Mouse (Mus musculus) lung, adult 2 months (tissue): ENCODE data around the gene Papss1.

ENCODE experiments used
- CTCF ChIP-seq: fragments of 200-500 bp; IDR thresholded peaks from 2 replicates; pipeline ENCODE4 v1.5.1; 2011; ENCODE audit warnings: mild to moderate bottlenecking, low read length, control low read depth; ENCODE audit not compliant: insufficient read depth
- POLR2A ChIP-seq: fragments of 200-500 bp; IDR thresholded peaks from 2 replicates; pipeline ENCODE4 v1.6.1; 2011; ENCODE audit warnings: low read depth, mild to moderate bottlenecking, control low read depth, low read length, borderline replicate concordance; ENCODE audit errors: extremely low read depth

DNA sequence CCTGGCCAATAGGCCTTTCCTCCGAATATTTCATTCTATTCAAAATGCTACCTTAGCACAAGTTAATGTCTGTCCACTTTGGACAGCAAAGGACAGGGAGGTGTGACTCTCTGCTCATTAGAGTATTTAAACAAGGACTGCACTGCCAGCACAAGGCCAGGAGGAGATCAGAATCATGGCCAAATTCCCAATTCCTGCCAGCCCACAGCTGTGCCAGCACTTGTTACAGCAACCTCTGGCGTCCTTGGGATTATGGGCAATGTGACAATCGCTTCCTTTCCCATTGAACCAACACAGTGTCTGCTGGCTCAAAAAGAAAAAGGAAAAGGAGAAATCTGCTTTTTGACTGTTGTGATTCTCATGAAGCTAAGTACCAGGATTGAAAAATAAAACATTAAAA lies 89.8 kb downstream of the Papss1 start:
- TF ChIP-seq CTCF = no peak
- TF ChIP-seq POLR2A = no peak
